Mouse (Mus musculus): ENCODE measurements around the gene Rnf128.

DNA sequence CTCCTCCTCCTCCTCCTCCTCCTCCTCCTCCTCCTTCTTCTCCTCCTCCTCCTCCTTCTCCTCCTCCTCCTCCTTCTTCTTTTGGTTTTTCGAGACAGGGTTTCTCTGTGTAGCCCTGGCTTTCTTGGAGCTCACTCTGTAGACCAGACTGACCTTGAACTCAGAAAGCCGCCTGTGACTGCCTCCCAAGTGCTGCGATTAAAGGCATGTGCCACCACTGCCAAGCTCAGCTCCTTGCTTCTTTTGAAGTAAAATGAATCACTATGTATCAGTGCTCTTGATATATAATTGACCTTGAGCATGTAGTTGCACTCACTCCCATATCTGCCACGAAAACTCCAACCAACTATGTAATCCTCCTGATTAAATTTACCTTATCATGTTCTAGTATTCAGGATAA is 59.0 kb downstream of the Rnf128 start:
- TF ChIP-seq POLR2A (IDR thresholded peaks at IDR 0.05; ENCODE audit: low read depth, low read length) (no peak), CTCF (IDR thresholded peaks at IDR 0.05; ENCODE audit: extremely low read depth, insufficient read depth, insufficient read length, insufficient replicate concordance) (no peak)
